Mouse (Mus musculus): ENCODE measurements around the gene Sh3tc1. TPM values are rescaled to one million over a fixed set of nuclear protein-coding genes. Genes with fewer than 3 reads are reported as not detected.

Sh3tc1 gene
- polyA plus RNA-seq, 1 experiment, result 35.1 TPM

DNA sequence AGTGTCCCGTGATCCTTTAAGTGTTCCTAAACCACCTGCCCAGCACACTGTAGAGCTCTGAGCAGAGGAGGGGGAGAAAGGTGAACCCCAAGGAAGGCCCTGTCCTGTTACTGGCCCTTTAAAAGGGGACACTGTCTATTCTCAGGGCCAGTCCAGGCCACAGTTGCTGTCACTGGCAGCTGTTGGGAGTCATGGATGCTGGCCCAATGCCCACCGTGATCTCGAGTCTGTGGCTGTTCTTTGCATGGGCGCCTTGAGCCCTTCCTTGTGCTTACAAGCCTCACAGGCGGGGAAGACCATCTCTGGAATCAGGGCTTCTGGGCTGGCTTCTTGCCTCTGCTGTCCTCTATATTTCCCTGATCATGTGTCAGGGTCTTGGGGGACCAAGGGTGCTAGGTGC is 22.6 kb upstream of the Sh3tc1 start:
- Histone ChIP-seq H3K27me3 (replicated peaks; ENCODE audit: control insufficient read depth, insufficient read depth, low read length) (no peaks in the 10 kb centered on the region), H3K4me3 (ENCODE audit: insufficient read depth, low read depth, low read length) (no peak overlapping the region), H3K36me3 (ENCODE audit: control insufficient read depth, insufficient read depth, low read length) (no peaks in the 10 kb centered on the region), H3K4me1 (ENCODE audit: control insufficient read depth, insufficient read depth, low read length) (no peaks in the 10 kb centered on the region), H3K27ac (ENCODE audit: insufficient read depth, low read depth, low read length) (no peak overlapping the region)
- DNase-seq, result peak; percentile 70
- no peak for TF ChIP-seq CTCF (conservative IDR thresholded peaks at IDR 0.05; ENCODE audit: insufficient read depth, insufficient read length, low read depth, low read length)
- no peak for TF ChIP-seq POLR2A (IDR thresholded peaks at IDR 0.05; ENCODE audit: low read depth, low read length)
- 52% methylated on average over 5 of the region's 5 CpGs for WGBS

DNA sequence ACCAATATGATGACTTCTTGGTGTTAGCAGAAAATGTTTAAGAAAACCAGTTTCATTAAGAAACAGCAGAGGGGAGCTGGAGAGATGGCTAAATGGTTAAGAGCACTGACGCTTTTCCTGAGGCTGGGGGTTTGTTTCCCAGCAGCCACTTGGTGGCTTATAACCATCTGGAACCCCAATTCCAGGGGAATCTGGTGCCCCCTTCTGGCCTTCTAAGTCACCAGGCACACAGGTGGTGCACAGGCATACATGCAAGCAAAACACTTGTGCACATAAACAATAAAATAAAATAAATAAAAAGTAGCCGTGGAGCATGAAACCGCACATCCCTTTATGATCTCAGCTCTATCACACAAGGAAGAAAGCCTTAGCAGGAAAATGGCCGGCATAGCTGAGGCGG is 21.5 kb upstream of the Sh3tc1 start:
- no peaks in the 10 kb centered on the region for H3K27me3 ChIP-seq (replicated peaks; ENCODE audit: control insufficient read depth, insufficient read depth, low read length)
- H3K4me1 ChIP-seq (ENCODE audit: control insufficient read depth, insufficient read depth, low read length), result peaks cover 3% of the 10 kb centered on the region; the same call in 1 of the 2 replicates
- no peak overlapping the region for H3K4me3 ChIP-seq (ENCODE audit: insufficient read depth, low read depth, low read length)
- 85% methylated on average over 5 of the region's 5 CpGs for WGBS
- TF ChIP-seq CTCF (conservative IDR thresholded peaks at IDR 0.05; ENCODE audit: insufficient read depth, insufficient read length, low read depth, low read length) (0 out of 2 replicates have a peak, but pooled peaks have one; percentile 5), POLR2A (IDR thresholded peaks at IDR 0.05; ENCODE audit: low read depth, low read length) (no peak)
- H3K27ac ChIP-seq (ENCODE audit: insufficient read depth, low read depth, low read length), result no peak overlapping the region
- no peaks in the 10 kb centered on the region for H3K36me3 ChIP-seq (ENCODE audit: control insufficient read depth, insufficient read depth, low read length)
- no peak for DNase-seq

DNA sequence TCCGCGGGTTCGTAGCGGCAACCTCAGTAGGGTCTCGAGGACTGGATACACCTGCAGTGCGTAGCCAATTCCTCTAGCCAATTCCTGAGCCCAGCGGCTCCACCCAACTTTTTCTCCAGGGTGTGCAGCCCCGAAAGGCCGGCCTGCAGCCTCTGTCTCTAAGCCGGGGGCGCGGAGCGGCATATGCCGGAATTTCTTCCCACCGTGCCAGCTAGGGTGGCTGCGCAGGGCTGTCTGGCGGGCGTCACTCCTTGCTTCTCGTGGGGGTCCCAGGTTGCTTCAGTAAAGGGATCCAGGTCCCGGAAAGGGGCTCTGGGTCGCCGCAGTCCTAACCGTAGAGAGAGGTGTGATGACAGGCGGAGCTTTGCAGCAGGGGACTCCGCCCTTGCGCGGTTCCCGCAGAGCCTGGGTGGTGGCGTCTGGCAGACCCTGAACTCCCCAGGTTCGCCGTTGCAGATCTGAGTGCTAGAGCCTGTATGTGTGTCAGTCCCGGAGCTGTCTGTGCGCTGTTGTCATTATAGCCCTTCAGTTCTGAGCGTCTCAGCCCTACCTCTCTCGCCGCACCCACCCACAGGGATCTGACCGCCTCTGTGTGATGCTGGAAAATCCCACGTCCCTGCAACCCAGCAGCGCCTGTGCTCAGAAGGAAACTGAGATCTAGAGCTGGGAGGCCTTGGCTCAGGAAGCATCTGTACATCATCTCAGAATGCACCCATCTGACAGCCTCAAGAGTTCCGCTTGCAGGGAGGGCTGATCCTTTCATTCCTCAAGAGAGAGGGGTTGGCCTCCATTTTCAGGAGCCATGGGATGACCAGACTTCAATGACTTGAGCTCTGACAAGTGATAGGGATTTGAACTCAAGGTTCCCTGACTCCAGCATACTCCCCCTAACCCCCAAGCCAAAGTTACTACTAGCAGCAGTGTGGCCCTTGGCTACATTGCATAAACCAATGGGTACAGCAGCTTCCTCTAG is 18.6 kb upstream of the Sh3tc1 start:
- Histone ChIP-seq H3K4me1 (ENCODE audit: control insufficient read depth, insufficient read depth, low read length) (peaks cover 3% of the 10 kb centered on the region; the same call in 1 of the 2 replicates), H3K36me3 (ENCODE audit: control insufficient read depth, insufficient read depth, low read length) (no peaks in the 10 kb centered on the region), H3K4me3 (ENCODE audit: insufficient read depth, low read depth, low read length) (peak overlapping the region; percentile 60), H3K27me3 (replicated peaks; ENCODE audit: control insufficient read depth, insufficient read depth, low read length) (no peaks in the 10 kb centered on the region), H3K27ac (ENCODE audit: insufficient read depth, low read depth, low read length) (no peak overlapping the region)
- no peak for TF ChIP-seq POLR2A (IDR thresholded peaks at IDR 0.05; ENCODE audit: low read depth, low read length)
- 2% methylated on average over 40 of the region's 40 CpGs for WGBS
- no peak for DNase-seq

DNA sequence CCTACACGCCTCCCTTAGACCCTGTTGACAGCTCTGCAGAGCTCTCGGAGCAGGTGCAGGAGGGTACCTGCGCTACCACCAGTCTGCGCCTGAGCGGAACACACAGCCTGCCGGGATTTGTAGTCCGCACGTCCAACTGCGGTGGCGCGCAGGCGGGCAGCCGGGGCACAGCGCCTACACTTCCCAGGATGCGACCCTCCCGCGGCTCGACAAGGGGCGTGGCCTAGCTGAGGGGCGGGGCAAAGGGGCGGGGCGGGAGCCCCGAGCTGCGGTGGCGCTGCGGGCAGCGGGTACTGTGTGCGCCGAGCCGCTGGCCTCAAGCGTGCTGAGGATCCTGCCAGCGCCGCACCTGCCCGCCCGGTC is 17.8 kb upstream of the Sh3tc1 start, which contains the start of gene Ablim2:
Ablim2 (plus strand) TSS at position 242 of the 363 bp plus-strand sequence.
- WGBS, result under 1% methylated on average over 35 of the region's 35 CpGs
- H3K4me1 ChIP-seq (ENCODE audit: control insufficient read depth, insufficient read depth, low read length), result peaks cover 3% of the 10 kb centered on the region; the same call in 1 of the 2 replicates
- H3K4me3 ChIP-seq (ENCODE audit: insufficient read depth, low read depth, low read length), result peak within 1 kb of the TSS; percentile 60
- no peaks in the 10 kb centered on the region for H3K27me3 ChIP-seq (replicated peaks; ENCODE audit: control insufficient read depth, insufficient read depth, low read length)
- TF ChIP-seq CTCF (conservative IDR thresholded peaks at IDR 0.05; ENCODE audit: insufficient read depth, insufficient read length, low read depth, low read length) (0 out of 2 replicates have a peak, but pooled peaks have one; percentile 13), POLR2A (IDR thresholded peaks at IDR 0.05; ENCODE audit: low read depth, low read length) (no peak)
- no peak within 1 kb of the TSS for H3K27ac ChIP-seq (ENCODE audit: insufficient read depth, low read depth, low read length)
- H3K36me3 ChIP-seq (ENCODE audit: control insufficient read depth, insufficient read depth, low read length), result no peaks in the 10 kb centered on the region
- DNase-seq, result peak; percentile 96

DNA sequence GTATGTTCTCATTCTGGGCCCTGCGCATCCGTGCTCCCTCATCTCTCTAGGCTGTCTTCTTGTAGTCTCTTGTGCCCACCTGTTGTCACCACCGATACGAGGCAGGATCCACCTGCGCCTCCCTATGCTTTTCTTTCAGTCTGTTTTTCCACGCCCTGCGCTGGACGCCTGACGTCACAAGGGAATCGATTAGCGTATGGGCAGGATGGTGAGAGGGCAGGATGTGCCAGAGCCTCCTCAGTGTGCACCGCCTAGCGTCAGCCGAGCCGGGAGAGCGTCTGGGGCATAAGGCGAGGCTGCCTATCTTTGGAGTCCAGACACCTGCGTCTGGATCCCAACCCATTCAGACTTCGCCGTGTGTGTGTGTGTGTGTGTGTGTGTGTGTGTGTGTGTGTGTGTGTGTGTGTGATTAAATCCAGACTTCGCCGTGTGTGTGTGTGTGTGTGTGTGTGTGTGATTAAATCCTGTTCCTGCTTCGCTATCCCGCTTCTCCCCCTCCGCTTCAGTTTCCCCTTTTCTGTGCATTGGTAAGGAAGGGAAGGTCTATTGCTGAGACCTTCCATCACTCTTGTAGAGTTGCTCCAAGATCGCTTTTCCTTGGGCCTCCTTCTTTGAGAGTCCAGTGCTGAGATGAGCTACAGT is 17.3 kb upstream of the Sh3tc1 start:
- 15% methylated on average over 24 of the region's 26 CpGs for WGBS
- DNase-seq, result no peak
- TF ChIP-seq POLR2A (IDR thresholded peaks at IDR 0.05; ENCODE audit: low read depth, low read length), result no peak
- no peak for TF ChIP-seq CTCF (conservative IDR thresholded peaks at IDR 0.05; ENCODE audit: insufficient read depth, insufficient read length, low read depth, low read length)
- Histone ChIP-seq H3K27me3 (replicated peaks; ENCODE audit: control insufficient read depth, insufficient read depth, low read length) (no peaks in the 10 kb centered on the region), H3K36me3 (ENCODE audit: control insufficient read depth, insufficient read depth, low read length) (no peaks in the 10 kb centered on the region), H3K4me3 (ENCODE audit: insufficient read depth, low read depth, low read length) (peak overlapping the region; percentile 26), H3K4me1 (ENCODE audit: control insufficient read depth, insufficient read depth, low read length) (peaks cover 3% of the 10 kb centered on the region; the same call in 1 of the 2 replicates), H3K27ac (ENCODE audit: insufficient read depth, low read depth, low read length) (no peak overlapping the region)

DNA sequence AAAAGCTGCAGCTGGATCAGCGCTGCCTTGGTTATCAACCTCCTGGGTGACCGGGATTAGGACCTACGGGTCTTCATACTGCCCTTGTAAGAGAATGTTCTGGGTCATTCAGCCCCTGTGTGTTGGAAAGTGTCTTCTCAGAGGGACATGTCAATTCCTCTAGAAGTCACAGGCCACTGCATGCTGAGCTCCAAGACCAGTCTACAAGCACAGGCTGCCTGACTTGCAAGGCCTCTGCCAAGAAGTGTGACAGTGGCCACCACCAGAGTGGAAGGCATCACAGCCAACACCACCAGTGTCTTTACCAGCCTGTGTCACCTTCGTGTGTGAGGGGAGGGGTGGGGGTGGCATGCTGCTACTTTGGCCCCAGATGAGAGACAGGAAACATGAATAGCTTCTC is 16.2 kb upstream of the Sh3tc1 start:
- H3K27me3 ChIP-seq (replicated peaks; ENCODE audit: control insufficient read depth, insufficient read depth, low read length), result no peaks in the 10 kb centered on the region
- H3K4me3 ChIP-seq (ENCODE audit: insufficient read depth, low read depth, low read length), result no peak overlapping the region
- H3K27ac ChIP-seq (ENCODE audit: insufficient read depth, low read depth, low read length), result no peak overlapping the region
- H3K4me1 ChIP-seq (ENCODE audit: control insufficient read depth, insufficient read depth, low read length), result peaks cover 3% of the 10 kb centered on the region; the same call in 1 of the 2 replicates
- H3K36me3 ChIP-seq (ENCODE audit: control insufficient read depth, insufficient read depth, low read length), result no peaks in the 10 kb centered on the region
- 76% methylated on average over 4 of the region's 4 CpGs for WGBS
- TF ChIP-seq CTCF (conservative IDR thresholded peaks at IDR 0.05; ENCODE audit: insufficient read depth, insufficient read length, low read depth, low read length), result no peak
- no peak for TF ChIP-seq POLR2A (IDR thresholded peaks at IDR 0.05; ENCODE audit: low read depth, low read length)
- no peak for DNase-seq
